Mouse (Mus musculus) ES-Bruce4 (cell line): Measurements from ENCODE around the gene Katnbl1.

Experiments used
- CTCF ChIP-seq: IDR thresholded peaks from one replicate; pipeline ENCODE4 v1.8.1; 2011; ENCODE audit warnings: low read depth, low read length
- EP300 ChIP-seq: IDR thresholded peaks from 2 replicates; pipeline ENCODE4 v1.6.1; 2011; ENCODE audit warnings: low read depth, low read length; ENCODE audit not compliant: insufficient read depth
- POLR2A ChIP-seq: IDR thresholded peaks from one replicate; pipeline ENCODE4 v1.8.1; 2011; ENCODE audit warnings: low read length; ENCODE audit not compliant: insufficient read depth

DNA sequence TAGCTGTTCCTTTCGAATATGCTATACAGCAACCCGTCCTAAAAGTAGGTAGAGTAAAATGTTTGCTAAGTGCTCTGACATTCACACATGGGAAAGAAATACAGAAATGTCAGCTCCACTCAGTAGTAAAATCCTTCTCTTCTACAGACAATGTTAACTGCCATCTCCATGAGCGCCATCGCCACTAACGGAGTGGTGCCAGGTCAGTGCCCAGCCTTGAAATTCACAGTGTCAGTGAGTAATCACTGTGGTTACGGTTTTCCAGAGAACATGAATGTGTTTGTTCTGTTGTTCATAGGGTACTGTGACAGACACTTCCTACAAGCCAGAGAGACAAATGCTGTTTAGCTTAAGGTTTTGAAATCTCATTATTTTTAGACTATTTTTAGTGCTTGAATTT is 41.8 kb upstream of the Katnbl1 start:
- TF ChIP-seq POLR2A = no peak
- no peak for TF ChIP-seq CTCF
- TF ChIP-seq EP300 = no peak
